12 mouse cellular contexts compared by ENCODE assay signal in genomic region chr16:38724974-38725373, GRCm38 (mm10). TPM values are rescaled to one million over a fixed set of nuclear protein-coding genes. Genes with fewer than 3 reads are reported as not detected.
DNase-seq lines count a peak whose midpoint lies in the region; ATAC-seq and TF ChIP-seq lines count a peak whose summit lies in the region.
"Had no signal": no experiment of that assay in that cellular context is flagged by ENCODE, and none has a peak within 500 bp of the region (broad histone marks: within the 10 kb centered on the region; RNA-seq: fewer than 3 reads in every experiment).

No protein-coding gene starts in this region.

- no peaks in the 10 kb centered on the region for H3K4me1 ChIP-seq in forebrain, postnatal 0 days (ENCODE audit: insufficient read depth)
- no peaks in the 10 kb centered on the region for H3K4me1 ChIP-seq in forebrain, embryonic 14.5 days (ENCODE audit: control insufficient read depth, insufficient read depth, low read length)
- peaks cover 8% of the 10 kb centered on the region for H3K4me1 ChIP-seq in embryonic facial prominence, embryonic 13.5 days
- H3K4me1 ChIP-seq in limb, embryonic 11.5 days (ENCODE audit: control insufficient read depth, insufficient read depth, low read length) = no peaks in the 10 kb centered on the region

- H3K9me3 ChIP-seq in forebrain, postnatal 0 days (ENCODE audit: low read length) = no peaks in the 10 kb centered on the region
- H3K9me3 ChIP-seq in forebrain, embryonic 14.5 days (replicated peaks; ENCODE audit: control insufficient read depth, low read length) = no peaks in the 10 kb centered on the region
- H3K9me3 ChIP-seq in embryonic facial prominence, embryonic 13.5 days = no peaks in the 10 kb centered on the region
- H3K9me3 ChIP-seq in limb, embryonic 11.5 days (ENCODE audit: control insufficient read depth, low read length) = no peaks in the 10 kb centered on the region
- H3K9me3 ChIP-seq: embryonic facial prominence, embryonic 12.5 days had no signal

- no peaks in the 10 kb centered on the region for H3K27me3 ChIP-seq in forebrain, postnatal 0 days (ENCODE audit: insufficient read depth, low read length)
- no peaks in the 10 kb centered on the region for H3K27me3 ChIP-seq in forebrain, embryonic 14.5 days (replicated peaks; ENCODE audit: control insufficient read depth, insufficient read depth, low read length)
- H3K27me3 ChIP-seq in embryonic facial prominence, embryonic 13.5 days = no peaks in the 10 kb centered on the region
- no peaks in the 10 kb centered on the region for H3K27me3 ChIP-seq in limb, embryonic 11.5 days (ENCODE audit: control insufficient read depth, insufficient read depth, low read length)
- H3K27me3 ChIP-seq: embryonic facial prominence, embryonic 12.5 days had no signal

- no peak for TF ChIP-seq CTCF in forebrain, postnatal 0 days (IDR thresholded peaks at IDR 0.05; ENCODE audit: low read depth)

- intact Hi-C loops in heart, postnatal 10 days (cut with DNase I) = loop anchor here (10.0 kb wide), 1 partner anchor 190 kb away; no protein-coding TSS in a partner anchor

- H3K4me2 ChIP-seq in forebrain, postnatal 0 days (ENCODE audit: low read depth) = no peak overlapping the region
- no peak overlapping the region for H3K4me2 ChIP-seq in forebrain, embryonic 14.5 days (ENCODE audit: low read length)
- H3K4me2 ChIP-seq in embryonic facial prominence, embryonic 13.5 days = no peak overlapping the region
- no peak overlapping the region for H3K4me2 ChIP-seq in limb, embryonic 11.5 days (ENCODE audit: low read depth, severe bottlenecking)
- H3K4me2 ChIP-seq: embryonic facial prominence, embryonic 12.5 days had no signal

- DNase-seq in forebrain, postnatal 0 days = no peak
- DNase-seq in forebrain, embryonic 14.5 days (ENCODE audit: low spot score) = no peak
- DNase-seq in heart, postnatal 10 days = peak; percentile 48 to 55
- peak; percentile 17 for DNase-seq in limb, embryonic 11.5 days (ENCODE audit: low spot score)
- no peak for DNase-seq in B cell, adult 2 months
- DNase-seq in layer of hippocampus, adult 11-12 months (ENCODE audit: low spot score) = no peak
- DNase-seq: right cerebral cortex, adult 18-20 months had no signal

- no peak overlapping the region for H3K9ac ChIP-seq in forebrain, postnatal 0 days
- no peak overlapping the region for H3K9ac ChIP-seq in forebrain, embryonic 14.5 days (ENCODE audit: low read length)
- no peak overlapping the region for H3K9ac ChIP-seq in embryonic facial prominence, embryonic 13.5 days
- no peak overlapping the region for H3K9ac ChIP-seq in limb, embryonic 11.5 days (ENCODE audit: low read length)
- H3K9ac ChIP-seq: embryonic facial prominence, embryonic 12.5 days had no signal

- no peaks in the 10 kb centered on the region for H3K36me3 ChIP-seq in forebrain, postnatal 0 days (ENCODE audit: insufficient read depth)
- no peaks in the 10 kb centered on the region for H3K36me3 ChIP-seq in forebrain, embryonic 14.5 days (ENCODE audit: control insufficient read depth, insufficient read depth, low read length)
- H3K36me3 ChIP-seq in embryonic facial prominence, embryonic 13.5 days = no peaks in the 10 kb centered on the region
- no peaks in the 10 kb centered on the region for H3K36me3 ChIP-seq in limb, embryonic 11.5 days (ENCODE audit: control insufficient read depth, insufficient read depth, low read length)
- H3K36me3 ChIP-seq: embryonic facial prominence, embryonic 12.5 days had no signal

- no peak for ATAC-seq in forebrain, postnatal 0 days
- ATAC-seq in forebrain, embryonic 14.5 days = no peak
- ATAC-seq in embryonic facial prominence, embryonic 13.5 days (ENCODE audit: insufficient number of reproducible peaks, insufficient read depth, low FRiP score, low TSS enrichment, low read depth) = no peak
- ATAC-seq in limb, embryonic 11.5 days (ENCODE audit: insufficient number of reproducible peaks, low FRiP score, low TSS enrichment, low read depth) = no peak
- no peak for ATAC-seq in granulocyte monocyte progenitor cell, adult 5-6 weeks (replicated peaks; ENCODE audit: poor library complexity, severe bottlenecking)

- WGBS in forebrain, postnatal 0 days = 53% methylated on average over 13 of the region's 13 CpGs
- WGBS in forebrain, embryonic 14.5 days = 57% methylated on average over 13 of the region's 13 CpGs
- 69% methylated on average over 13 of the region's 13 CpGs for whole genome bisulfite sequencing in embryonic facial prominence, embryonic 13.5 days
- WGBS in limb, embryonic 11.5 days = 80% methylated on average over 13 of the region's 13 CpGs

- H3K4me3 ChIP-seq in forebrain, postnatal 0 days (ENCODE audit: low read depth, low read length) = no peak overlapping the region
- H3K4me3 ChIP-seq in forebrain, embryonic 14.5 days (ENCODE audit: low read depth, low read length) = no peak overlapping the region
- H3K4me3 ChIP-seq in embryonic facial prominence, embryonic 13.5 days = no peak overlapping the region
- H3K4me3 ChIP-seq in limb, embryonic 11.5 days (ENCODE audit: low read depth, low read length) = no peak overlapping the region
- H3K4me3 ChIP-seq: embryonic facial prominence, embryonic 12.5 days; myocyte had no signal

- H3K27ac ChIP-seq in forebrain, postnatal 0 days (ENCODE audit: low read depth, low read length) = peak overlapping the region; percentile 29; the same call in 1 of the 2 replicates
- no peak overlapping the region for H3K27ac ChIP-seq in forebrain, embryonic 14.5 days (ENCODE audit: low read depth, low read length)
- peak overlapping the region; percentile 48; the same call in 1 of the 2 replicates for H3K27ac ChIP-seq in embryonic facial prominence, embryonic 13.5 days
- H3K27ac ChIP-seq in limb, embryonic 11.5 days (replicated peaks; ENCODE audit: low read depth, low read length) = no peak overlapping the region
- H3K27ac ChIP-seq: embryonic facial prominence, embryonic 12.5 days; macrophage had no signal

RNA-seq across cellular contexts. Expression of gene Arhgap31, which starts 11.9 kb away (rescaled TPM):
- 7.7 and 9.6 TPM in 2 replicates for total RNA-seq in forebrain, postnatal 0 days (2014; rRNA removed)
- 1.8 and 2.4 TPM in 2 replicates for polyA plus RNA-seq in forebrain, postnatal 0 days (2015; fragmentation: Nextera tagmentation; extraction: Ambion mirVana)
- 2.5 and 3.6 TPM in 2 replicates for polyA plus RNA-seq in forebrain, embryonic 14.5 days (2014; fragmentation: Nextera tagmentation; extraction: Ambion mirVana)
- polyA plus RNA-seq in embryonic facial prominence, embryonic 13.5 days (2015; fragmentation: Nextera tagmentation; extraction: Ambion mirVana) = 14.0 and 15.5 TPM in 2 replicates
- 10 to 100 TPM; 58.3 to 65.7 TPM for total RNA-seq in heart, postnatal 10 days (2021)
- 5.4 and 6.5 TPM in 2 replicates for polyA plus RNA-seq in limb, embryonic 11.5 days (2014; fragmentation: Nextera tagmentation; extraction: Ambion mirVana)
- 17.4 and 18.3 TPM in 2 replicates for total RNA-seq in granulocyte monocyte progenitor cell, adult 5-6 weeks (2014; fragmentation: Nextera tagmentation)
- 6.5 and 7.7 TPM in 2 replicates for total RNA-seq in granulocyte monocyte progenitor cell, adult 5-6 weeks (2017)

RNA-seq across cellular contexts. Expression of gene B4galt4, which starts 17.1 kb away (rescaled TPM):
- total RNA-seq in forebrain, postnatal 0 days (2014; rRNA removed) = 25.0 and 32.9 TPM in 2 replicates
- 26.6 and 27.3 TPM in 2 replicates for polyA plus RNA-seq in forebrain, postnatal 0 days (2015; fragmentation: Nextera tagmentation; extraction: Ambion mirVana)
- 29.5 and 31.7 TPM in 2 replicates for polyA plus RNA-seq in forebrain, embryonic 14.5 days (2014; fragmentation: Nextera tagmentation; extraction: Ambion mirVana)
- 23.1 and 29.1 TPM in 2 replicates for polyA plus RNA-seq in embryonic facial prominence, embryonic 13.5 days (2015; fragmentation: Nextera tagmentation; extraction: Ambion mirVana)
- total RNA-seq in heart, postnatal 10 days (2021) = 10 to 100 TPM; 10.1 to 13.0 TPM
- polyA plus RNA-seq in limb, embryonic 11.5 days (2014; fragmentation: Nextera tagmentation; extraction: Ambion mirVana) = 26.8 and 27.8 TPM in 2 replicates
- total RNA-seq in granulocyte monocyte progenitor cell, adult 5-6 weeks (2014; fragmentation: Nextera tagmentation) = 62.7 and 65.3 TPM in 2 replicates
- 58.2 and 61.1 TPM in 2 replicates for total RNA-seq in granulocyte monocyte progenitor cell, adult 5-6 weeks (2017)

Comparison
In these comparisons a context has a peak if more than half of its experiments do, and no peak if none do; other contexts are left out.
1. H3K27ac ChIP-seq: peak in forebrain, postnatal 0 days (single experiment) and embryonic facial prominence, embryonic 13.5 days (single experiment); none in forebrain, embryonic 14.5 days (single experiment) and limb, embryonic 11.5 days (single experiment).
2. DNase-seq: peak in heart, postnatal 10 days (2 of 2) and limb, embryonic 11.5 days (single experiment); none in forebrain, postnatal 0 days (single experiment), forebrain, embryonic 14.5 days (single experiment), B cell, adult 2 months (0 of 2) and layer of hippocampus, adult 11-12 months (single experiment).